11 mouse cellular contexts compared by ENCODE assay signal in genomic region chr11:82602818-82603217, GRCm38 (mm10).
DNase-seq lines count a peak whose midpoint lies in the region; ATAC-seq lines count a peak whose summit lies in the region.
"Had no signal": no experiment of that assay in that cellular context is flagged by ENCODE, and none has a peak within 500 bp of the region (broad histone marks: within the 10 kb centered on the region; RNA-seq: fewer than 3 reads in every experiment).

No protein-coding gene starts in this region.

- no peaks in the 10 kb centered on the region for H3K9me3 ChIP-seq in intestine, embryonic 15.5 days
- H3K9me3 ChIP-seq in intestine, embryonic 16.5 days (ENCODE audit: control insufficient read depth, low read length), result no peaks in the 10 kb centered on the region
- no peaks in the 10 kb centered on the region for H3K9me3 ChIP-seq in midbrain, embryonic 11.5 days (ENCODE audit: control insufficient read depth, low read length)
- H3K9me3 ChIP-seq: neural tube, embryonic 12.5 days had no signal

- no peak for ATAC-seq in cerebellum, adult (ENCODE audit: insufficient number of reproducible peaks, low FRiP score, low TSS enrichment)
- ATAC-seq in intestine, embryonic 15.5 days, result 0 out of 2 replicates have a peak, but pooled peaks have one; percentile 31
- ATAC-seq in intestine, embryonic 16.5 days, result no peak
- ATAC-seq in midbrain, embryonic 11.5 days (ENCODE audit: low FRiP score), result no peak

- H3K27me3 ChIP-seq in intestine, embryonic 15.5 days (replicated peaks), result 0 out of 2 replicates have a peak, but pooled peaks cover 9% of the 10 kb centered on the region
- H3K27me3 ChIP-seq in intestine, embryonic 16.5 days (replicated peaks; ENCODE audit: control insufficient read depth, insufficient read depth, low read length), result 0 out of 2 replicates have a peak, but pooled peaks cover 2% of the 10 kb centered on the region
- H3K27me3 ChIP-seq in midbrain, embryonic 11.5 days (ENCODE audit: control insufficient read depth, insufficient read depth, low read length), result no peaks in the 10 kb centered on the region

- H3K36me3 ChIP-seq in intestine, embryonic 15.5 days, result no peaks in the 10 kb centered on the region
- no peaks in the 10 kb centered on the region for H3K36me3 ChIP-seq in intestine, embryonic 16.5 days (ENCODE audit: control insufficient read depth, insufficient read depth, low read length)
- no peaks in the 10 kb centered on the region for H3K36me3 ChIP-seq in midbrain, embryonic 11.5 days (ENCODE audit: control insufficient read depth, insufficient read depth, low read length)
- H3K36me3 ChIP-seq: neural tube, embryonic 12.5 days had no signal

- no peak overlapping the region for H3K9ac ChIP-seq in intestine, embryonic 15.5 days
- no peak overlapping the region for H3K9ac ChIP-seq in intestine, embryonic 16.5 days (ENCODE audit: low read depth, low read length)
- no peak overlapping the region for H3K9ac ChIP-seq in midbrain, embryonic 11.5 days (ENCODE audit: low read length)
- H3K9ac ChIP-seq: neural tube, embryonic 12.5 days had no signal

- H3K27ac ChIP-seq in intestine, embryonic 15.5 days, result no peak overlapping the region
- H3K27ac ChIP-seq in intestine, embryonic 16.5 days (ENCODE audit: low read length), result no peak overlapping the region
- H3K27ac ChIP-seq in midbrain, embryonic 11.5 days (ENCODE audit: low read depth, low read length), result no peak overlapping the region
- H3K27ac ChIP-seq: neural tube, embryonic 12.5 days had no signal

- H3K4me3 ChIP-seq in intestine, embryonic 15.5 days (replicated peaks), result no peak overlapping the region
- no peak overlapping the region for H3K4me3 ChIP-seq in intestine, embryonic 16.5 days (ENCODE audit: low read length)
- H3K4me3 ChIP-seq in midbrain, embryonic 11.5 days (ENCODE audit: low read depth, low read length), result no peak overlapping the region
- H3K4me3 ChIP-seq: neural tube, embryonic 12.5 days had no signal

- peak; percentile 46 to 64 for DNase-seq in cerebellum, postnatal 14 days
- DNase-seq in R1 (ENCODE audit: low read depth, low spot score), result peak; percentile 24
- peak; percentile 88 for DNase-seq in midbrain, embryonic 11.5 days (ENCODE audit: low spot score, missing footprints)
- DNase-seq in B cell, adult 2 months, result no peak
- no peak for DNase-seq in urinary bladder, postnatal 36 days (ENCODE audit: low spot score in 2 of 2)
- DNase-seq: cerebellum, adult 18-20 months; lung, adult 2 months had no signal

- no peak overlapping the region for H3K4me2 ChIP-seq in intestine, embryonic 15.5 days (replicated peaks)
- no peak overlapping the region for H3K4me2 ChIP-seq in intestine, embryonic 16.5 days (ENCODE audit: low read depth, low read length)
- no peak overlapping the region for H3K4me2 ChIP-seq in midbrain, embryonic 11.5 days
- H3K4me2 ChIP-seq: neural tube, embryonic 12.5 days had no signal

- WGBS in intestine, embryonic 15.5 days, result 12% methylated on average over 11 of the region's 11 CpGs
- 16% methylated on average over 11 of the region's 11 CpGs for WGBS in intestine, embryonic 16.5 days
- 10% methylated on average over 11 of the region's 11 CpGs for WGBS in midbrain, embryonic 11.5 days

- H3K4me1 ChIP-seq in intestine, embryonic 15.5 days (replicated peaks), result peaks cover 8% of the 10 kb centered on the region; the same call in 1 of the 2 replicates
- no peaks in the 10 kb centered on the region; the same call in 1 of the 2 replicates for H3K4me1 ChIP-seq in intestine, embryonic 16.5 days (ENCODE audit: control insufficient read depth, insufficient read depth, low read length)
- peaks cover 6% of the 10 kb centered on the region for H3K4me1 ChIP-seq in midbrain, embryonic 11.5 days (ENCODE audit: control insufficient read depth, insufficient read depth, low read length)

Comparison
In these comparisons a context has a peak if more than half of its experiments do, and no peak if none do; other contexts are left out.
1. DNase-seq: peak in cerebellum, postnatal 14 days (2 of 2), R1 (single experiment) and midbrain, embryonic 11.5 days (single experiment); none in B cell, adult 2 months (0 of 2) and urinary bladder, postnatal 36 days (0 of 2).